Mouse (Mus musculus) gastrocnemius, postnatal 4 days (tissue): ENCODE data around the gene Csrnp3. TPM values are rescaled to one million over a fixed set of nuclear protein-coding genes. Genes with fewer than 3 reads are reported as not detected.

Experiments
- DNase-seq, 2 experiments: peaks; one replicate each; pipeline ENCODE4 v3.0.0; 2021 to 2022; ENCODE audit warnings: low spot score in 2 of 2, mixed read lengths in 2 of 2
- total RNA-seq, 2 experiments: library from RNA; stranded (reverse); gene quantifications; 2 replicates each; pipeline ENCODE4 v1.2.3; 2021

The Csrnp3 gene
- total RNA-seq, 2 experiments from 2014 or later = 2.8 to 3.5 TPM

DNA sequence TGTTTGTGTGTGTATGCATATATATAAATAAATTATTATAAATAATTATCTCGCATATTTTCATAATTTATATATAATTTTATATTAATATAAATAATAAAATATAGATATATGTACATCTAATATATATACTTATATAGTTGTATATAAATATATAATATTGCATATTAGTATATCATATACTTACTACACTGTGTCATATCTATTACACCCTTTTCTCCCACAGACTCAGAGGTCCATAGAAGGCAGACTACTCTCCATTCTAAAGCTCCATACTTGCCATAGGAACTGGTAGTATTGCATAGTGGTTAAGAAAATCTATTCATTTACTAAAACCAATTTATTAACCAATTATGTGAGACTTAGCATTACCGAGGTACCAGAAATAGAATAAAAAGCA, 164.1 kb downstream of the Csrnp3 start:
- no peak for DNase-seq

DNA sequence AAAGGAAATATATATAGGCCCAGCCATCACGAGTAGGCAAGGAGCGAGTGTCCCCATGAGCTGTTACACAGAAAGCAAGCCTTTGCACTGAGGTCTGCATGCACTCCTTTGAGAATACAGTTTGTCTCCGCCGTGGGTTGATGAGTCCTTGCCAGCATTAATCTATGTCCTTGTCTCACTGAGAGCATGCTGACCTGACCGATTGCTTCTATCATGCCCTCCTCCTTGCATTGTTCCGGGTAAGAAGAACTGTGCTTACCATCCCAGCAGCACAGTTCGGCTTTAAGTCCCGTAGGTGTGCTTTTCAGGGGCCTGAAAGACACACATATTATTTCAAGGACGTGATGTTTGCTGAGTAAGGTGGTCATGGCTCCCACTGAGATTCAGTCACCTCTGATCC, 173.1 kb downstream of the Csrnp3 start:
- no peak for DNase-seq

DNA sequence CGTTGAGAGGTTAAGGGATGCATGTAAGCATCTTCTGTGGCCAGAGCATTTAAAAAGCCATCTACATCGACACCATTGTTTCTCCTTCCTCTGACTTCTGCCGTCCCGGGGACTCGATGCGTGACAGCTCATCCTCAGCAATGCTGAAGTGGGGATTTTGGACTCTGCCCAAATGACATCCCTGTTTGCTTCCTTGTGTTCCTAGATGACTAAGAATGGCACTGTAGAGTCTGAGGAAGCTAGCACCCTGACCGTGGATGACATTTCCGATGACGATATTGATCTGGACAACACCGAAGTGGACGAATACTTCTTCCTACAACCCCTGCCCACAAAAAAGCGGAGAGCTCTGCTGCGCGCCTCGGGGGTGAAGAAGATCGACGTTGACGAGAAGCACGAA, 173.7 kb downstream of the Csrnp3 start:
- no peak for DNase-seq

DNA sequence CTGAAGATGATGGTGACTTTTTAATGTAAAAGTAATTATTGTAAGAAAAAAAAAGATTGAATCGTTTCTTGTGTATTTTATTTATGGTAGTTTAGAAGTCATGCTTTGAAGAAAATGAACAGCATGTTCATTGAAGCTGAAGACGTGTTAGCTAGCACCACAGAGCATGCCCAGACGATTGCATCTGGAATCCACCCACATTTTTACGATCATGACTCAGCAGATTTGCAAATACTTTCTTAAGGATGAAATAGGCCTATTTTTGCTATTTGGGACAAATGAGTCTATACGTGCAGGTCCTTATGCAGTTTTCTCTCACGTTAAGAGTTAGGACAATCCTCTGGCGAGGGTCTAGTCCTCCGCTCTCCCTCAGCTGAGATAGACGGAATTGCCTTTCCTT, 177.9 kb downstream of the Csrnp3 start:
- no peak for DNase-seq

DNA sequence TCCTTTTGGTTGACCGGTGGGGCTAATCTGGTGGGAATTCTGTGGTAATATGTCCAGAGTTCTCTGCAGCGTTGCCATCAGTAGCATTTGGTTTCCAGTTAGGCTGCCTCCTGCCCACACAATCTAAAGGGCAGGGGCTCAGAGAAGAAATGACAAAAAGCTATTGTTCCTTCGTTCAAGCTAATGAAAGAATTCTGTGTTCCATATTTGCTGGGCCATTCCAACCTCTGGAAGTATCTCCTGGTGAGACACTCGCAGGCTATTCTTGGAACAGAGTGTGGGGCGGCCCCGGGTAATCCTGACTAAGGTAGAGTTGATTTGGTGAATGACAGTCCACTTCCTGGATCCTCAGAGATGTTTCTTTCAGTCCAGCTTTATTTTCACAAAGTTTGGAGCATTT, 179.3 kb downstream of the Csrnp3 start:
- DNase-seq = no peak

DNA sequence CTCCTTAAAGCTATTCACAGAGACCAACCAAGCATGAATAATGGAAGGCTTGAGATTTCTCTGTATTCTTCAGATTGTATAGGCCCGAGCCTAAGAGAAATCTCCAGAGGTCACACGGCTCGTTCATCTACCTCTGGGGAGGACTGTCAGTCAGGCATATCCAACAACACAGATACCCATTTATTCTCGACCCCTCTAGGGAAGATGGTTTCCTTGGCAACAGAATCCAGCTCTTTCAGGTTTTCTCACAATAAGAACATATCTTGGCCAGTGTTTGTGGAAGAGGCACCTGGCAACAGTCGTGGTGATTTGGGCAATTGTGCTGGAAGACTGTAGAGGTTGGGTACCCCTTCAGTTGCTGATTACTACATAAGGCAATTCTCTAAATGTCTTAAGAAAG, 183.2 kb downstream of the Csrnp3 start:
- no peak for DNase-seq

DNA sequence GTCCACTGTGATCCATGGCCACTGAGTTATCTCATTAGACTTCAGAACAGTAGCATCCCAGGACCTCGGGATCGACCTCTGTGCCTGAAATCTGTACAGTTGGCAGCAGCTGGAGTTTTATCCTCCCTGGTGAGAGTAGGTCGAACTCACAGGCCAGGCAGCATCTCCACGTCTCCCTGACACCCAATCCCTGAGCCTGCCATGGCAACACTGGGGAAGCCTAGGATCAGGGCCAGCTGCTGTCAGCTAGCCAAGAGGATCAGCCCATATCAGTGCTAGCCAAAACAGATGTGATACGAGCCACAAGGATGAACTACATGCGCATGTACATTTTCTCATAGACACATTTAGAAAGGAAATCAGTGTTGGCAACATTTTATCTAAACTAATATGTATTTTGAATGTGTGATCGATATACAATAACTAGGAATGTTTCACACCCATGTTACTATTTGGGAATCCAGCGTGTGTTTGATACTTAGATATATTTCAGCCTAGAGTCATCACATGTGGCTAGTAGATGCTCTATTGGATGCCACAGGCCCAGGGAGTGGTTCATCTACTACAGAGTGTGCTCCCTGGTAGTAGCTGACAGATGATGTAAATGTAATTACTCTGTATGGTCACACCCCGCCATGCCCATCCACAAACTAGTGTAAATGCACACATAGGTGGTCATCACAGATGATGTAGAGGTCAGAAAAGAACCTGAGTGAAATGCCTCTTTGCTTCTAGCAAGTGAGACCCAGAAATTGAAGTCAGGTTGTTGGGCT, 189.5 kb downstream of the Csrnp3 start:
- peak; percentile 23 to 42 for DNase-seq

DNA sequence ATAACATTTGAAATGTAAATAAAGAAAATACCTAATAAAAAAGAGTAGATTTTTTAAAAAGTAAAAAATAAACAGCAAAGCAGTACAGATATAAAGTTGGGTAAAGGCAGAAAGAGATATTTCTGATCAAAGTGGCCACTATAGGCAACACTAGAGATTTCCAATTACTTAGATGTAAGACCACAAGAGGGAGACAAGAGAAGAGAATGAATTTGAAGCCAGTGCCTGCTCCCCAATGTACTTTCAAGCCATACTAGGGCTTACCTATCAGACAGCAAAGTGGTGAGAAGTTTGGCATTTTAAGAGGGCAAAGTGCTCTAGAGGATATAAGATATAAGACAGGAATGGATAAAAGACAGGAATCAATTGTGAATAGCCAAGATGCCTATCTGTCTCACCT, 195.0 kb downstream of the Csrnp3 start:
- no peak for DNase-seq

DNA sequence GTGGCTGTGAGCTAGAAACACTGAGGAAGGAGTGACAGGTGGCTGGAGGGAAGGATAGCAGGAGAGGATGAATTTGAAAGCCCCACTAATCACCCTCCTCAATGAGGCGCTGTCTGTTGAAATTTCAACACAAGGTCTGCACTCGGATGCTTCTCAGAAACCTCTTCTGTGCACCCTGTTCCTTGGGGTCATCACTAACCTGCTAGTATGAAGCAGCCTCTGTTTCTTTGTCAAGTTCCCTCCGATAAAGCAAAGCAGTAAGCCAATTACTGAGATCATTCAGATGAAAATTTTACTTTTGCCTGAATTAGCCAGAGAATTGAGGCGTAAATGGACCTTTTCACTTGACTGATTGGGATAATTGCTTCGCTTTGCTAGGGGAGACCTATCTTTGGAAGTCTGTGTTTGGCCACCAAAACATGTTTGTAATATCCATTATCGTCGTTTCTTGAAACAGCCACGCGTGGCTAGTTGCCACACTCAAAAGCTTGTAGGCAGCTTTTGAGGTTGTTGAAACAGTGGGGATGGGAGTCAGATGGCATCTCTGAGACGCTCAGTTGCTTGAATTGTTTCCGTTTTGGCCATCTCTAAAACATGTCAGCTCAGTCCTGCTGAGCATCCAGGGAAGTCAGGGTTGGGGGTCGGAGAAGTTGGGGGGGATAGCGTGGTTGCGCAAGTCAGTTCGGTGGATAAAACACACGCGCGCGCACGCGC, 195.8 kb downstream of the Csrnp3 start:
- no peak for DNase-seq

DNA sequence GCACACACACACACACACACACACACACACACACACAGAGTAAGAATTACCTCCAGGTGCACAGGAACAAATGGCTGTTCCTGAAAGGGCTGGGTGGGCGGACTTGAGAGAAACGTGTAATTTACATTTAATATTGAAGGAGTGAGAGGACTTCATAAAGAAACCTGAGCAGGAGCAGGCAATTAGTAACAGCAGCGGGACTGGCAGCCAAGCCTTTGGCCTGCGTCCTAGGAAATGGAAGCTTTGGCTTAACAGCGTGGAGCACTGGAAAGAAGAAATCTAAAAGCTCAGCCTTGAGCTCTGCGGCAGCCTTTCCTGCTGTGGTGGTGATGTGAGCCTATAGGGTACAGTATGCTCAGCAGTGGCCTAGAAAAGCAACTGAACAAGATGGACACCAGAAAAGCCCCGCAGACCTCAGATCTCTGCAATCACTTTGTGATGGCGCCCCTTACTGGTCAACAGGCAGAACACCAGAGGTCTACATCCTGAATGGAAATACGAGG, 196.4 kb downstream of the Csrnp3 start:
- DNase-seq = peak in 1 of 2 experiments; percentile 28

DNA sequence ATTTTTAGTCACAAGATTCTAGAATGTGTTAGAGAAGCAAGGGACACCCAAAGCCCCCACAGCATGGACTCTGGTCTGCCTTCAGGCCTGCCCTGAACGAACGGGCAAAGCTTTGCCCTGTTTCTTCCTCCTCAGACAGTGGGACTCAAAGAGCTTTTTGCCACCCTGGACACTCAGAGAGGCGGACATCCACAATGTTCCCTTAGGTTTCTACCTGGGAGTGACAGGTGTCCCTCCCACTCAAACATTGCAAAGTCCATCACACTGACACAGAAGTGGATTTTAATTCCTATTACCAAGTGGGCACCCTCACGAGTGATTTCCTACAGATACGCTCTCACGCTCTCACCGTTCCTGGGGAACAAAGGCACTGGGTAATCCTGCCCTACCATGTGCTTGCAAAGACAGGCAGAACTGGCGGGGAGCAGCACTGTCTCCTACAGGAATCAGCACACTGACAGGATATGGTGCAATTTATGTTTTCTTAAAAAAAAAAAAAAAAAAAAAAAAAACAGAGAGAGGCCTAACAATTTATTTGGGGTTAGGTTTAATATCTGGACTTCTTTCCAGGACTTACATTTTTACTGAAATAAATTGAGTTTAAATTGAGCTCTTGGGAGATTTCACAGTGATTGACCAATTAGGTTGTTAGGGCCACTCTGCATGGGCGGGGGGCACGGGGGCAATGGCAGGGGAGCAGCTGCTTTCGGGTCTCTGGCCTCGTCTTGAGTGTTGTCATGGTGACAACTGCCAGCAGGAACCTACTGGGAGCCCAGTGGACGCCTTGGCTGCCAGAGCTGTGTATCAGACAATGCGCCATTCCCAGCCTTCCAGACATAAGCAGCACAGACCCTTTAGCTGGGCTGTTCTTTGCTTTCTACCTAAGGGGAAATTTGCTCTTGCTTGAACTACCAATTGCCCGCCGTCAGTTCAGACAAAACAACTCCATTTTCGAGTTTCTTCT, 198.2 kb downstream of the Csrnp3 start:
- DNase-seq = no peak

DNA sequence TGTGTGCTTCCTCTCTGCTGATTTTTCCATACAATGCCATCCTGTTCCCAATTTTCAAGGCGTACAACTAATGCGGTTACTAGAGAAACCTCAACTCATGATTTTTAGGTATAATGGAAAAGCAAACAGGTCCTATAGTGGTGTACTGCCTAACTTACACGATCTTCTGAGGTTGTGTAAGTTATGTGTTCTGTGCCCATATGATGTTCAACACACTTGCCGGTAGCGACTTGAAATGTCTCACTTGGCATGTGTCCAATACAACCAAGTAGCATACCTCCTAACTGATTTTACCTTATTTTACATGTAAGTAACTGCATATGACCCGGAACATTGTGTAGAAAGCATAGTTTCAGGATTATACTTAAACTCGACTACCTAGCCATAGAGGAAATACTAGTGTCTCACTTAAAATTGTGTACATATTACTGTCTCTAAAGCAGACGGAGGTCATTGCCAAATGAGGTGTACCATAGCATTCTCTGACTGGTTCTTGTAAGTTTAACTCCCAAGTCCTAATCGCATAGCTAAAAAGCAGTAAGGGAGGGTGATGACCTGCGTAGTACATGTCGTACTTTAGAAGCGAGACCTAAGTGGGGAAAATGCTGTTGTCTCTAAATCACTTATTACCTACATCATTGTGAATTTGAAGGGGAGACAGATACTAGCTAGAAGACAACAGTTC, 199.0 kb downstream of the Csrnp3 start:
- no peak for DNase-seq

DNA sequence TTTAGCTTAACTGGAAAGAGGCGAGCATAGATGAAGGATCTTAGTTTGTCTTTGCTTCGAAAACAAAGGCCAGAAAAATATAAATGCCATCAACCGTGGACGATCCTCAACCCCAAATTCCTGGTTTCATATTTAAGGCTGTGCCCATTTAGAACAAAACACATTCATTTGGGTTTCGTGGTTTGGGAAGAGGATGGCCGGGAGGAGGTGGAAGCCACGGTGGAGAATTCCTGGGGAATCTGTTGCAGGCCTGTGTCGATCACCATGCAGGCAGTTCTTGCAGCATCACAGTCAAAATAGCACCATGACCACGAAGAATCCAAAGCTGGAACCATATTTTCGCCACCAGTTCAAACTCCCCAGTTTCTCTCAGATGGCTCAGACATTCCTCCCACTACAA, 217.7 kb downstream of the Csrnp3 start:
- DNase-seq = no peak

DNA sequence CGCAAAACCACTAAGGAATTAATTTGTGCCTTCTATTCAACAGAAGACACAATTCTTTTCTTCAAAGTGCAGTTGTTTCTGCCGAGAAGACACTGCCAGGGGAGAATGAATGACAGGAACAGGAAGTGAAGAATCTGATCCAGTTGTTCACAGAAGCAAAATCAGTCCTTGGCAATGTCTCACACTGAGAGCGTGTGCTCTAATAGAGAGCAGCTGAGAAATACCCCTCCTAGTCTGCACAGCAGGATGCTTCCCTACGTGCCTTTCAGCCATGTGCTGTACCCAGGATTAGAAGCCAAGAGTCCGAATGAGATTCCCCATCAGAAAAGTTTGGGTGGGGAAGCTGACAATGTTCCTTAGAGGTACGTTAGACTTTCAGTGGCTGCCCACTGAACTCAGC, 223.9 kb downstream of the Csrnp3 start:
- DNase-seq = no peak

DNA sequence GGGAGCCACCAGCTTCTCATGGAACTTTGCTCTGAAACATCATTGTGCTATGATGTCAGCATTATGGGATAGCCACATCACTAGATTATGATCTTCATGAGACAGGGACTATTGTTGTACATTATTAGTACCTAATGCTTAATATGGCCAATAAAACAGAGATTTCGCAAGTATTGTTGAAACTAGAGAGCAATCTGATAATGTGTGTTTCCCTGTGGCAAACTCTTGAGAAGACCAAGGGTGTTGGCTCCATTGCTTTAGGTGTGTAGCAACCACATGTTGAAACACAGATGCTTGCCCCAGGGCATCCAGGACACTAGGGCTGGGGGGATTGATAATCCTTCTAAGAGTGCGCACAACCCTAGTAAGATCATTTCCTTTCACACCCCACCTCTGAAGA, 235.2 kb downstream of the Csrnp3 start:
- no peak for DNase-seq

Other genes starting within 250 kb of the Csrnp3 start
- gene Scn2a, start 225.0 kb upstream of the Csrnp3 start, total RNA-seq = 1 to 10 TPM; 1.8 to 2.7 TPM